Mouse (Mus musculus) cerebellum, adult 18-20 months (tissue): ENCODE results near the gene Ppfia2.
A peak's percentile ranks its signal among the peaks of the same experiment; 100 is the strongest.

Experiments
- DNase-seq, 2 experiments: peaks; one replicate each; pipeline ENCODE4 v3.0.0; 2021

Ppfia2 gene

GRCm38 (mm10) chr10:106469855-106470532 lies at the start of gene Ppfia2:
Gene Ppfia2, plus strand, starts transcription at chr10:106470339.
- DNase-seq: peak; percentile 82

- DNase-seq: peak; percentile 83 to 91
Observed at GRCm38 (mm10) chr10:106468956-106469721, 1.0 kb upstream of the Ppfia2 start.

GRCm38 (mm10) chr10:106470533-106471205 lies 530 bp downstream of the Ppfia2 start:
- DNase-seq: peak; percentile 22 to 37

- peak; percentile 53 to 58 for DNase-seq
Observed at GRCm38 (mm10) chr10:106509281-106510165, 39.4 kb downstream of the Ppfia2 start.

GRCm38 (mm10) chr10:106566036-106566435 lies 95.9 kb downstream of the Ppfia2 start:
- no peak for DNase-seq

- DNase-seq: no peak
Observed at GRCm38 (mm10) chr10:106585026-106585425, 114.9 kb downstream of the Ppfia2 start.

- DNase-seq: peak; percentile 43 to 66
Observed at GRCm38 (mm10) chr10:106585476-106586080, 115.4 kb downstream of the Ppfia2 start.

- DNase-seq: no peak
Observed at GRCm38 (mm10) chr10:106587817-106588216, 117.7 kb downstream of the Ppfia2 start.

GRCm38 (mm10) chr10:106590944-106591343 lies 120.8 kb downstream of the Ppfia2 start:
- no peak for DNase-seq

GRCm38 (mm10) chr10:106596976-106597375 lies 126.8 kb downstream of the Ppfia2 start:
- no peak for DNase-seq

GRCm38 (mm10) chr10:106603319-106603898 lies 133.3 kb downstream of the Ppfia2 start:
- no peak for DNase-seq

GRCm38 (mm10) chr10:106609177-106609981 lies 139.2 kb downstream of the Ppfia2 start:
- no peak for DNase-seq

GRCm38 (mm10) chr10:106610222-106610621 lies 140.1 kb downstream of the Ppfia2 start:
- no peak for DNase-seq

GRCm38 (mm10) chr10:106618194-106618593 lies 148.1 kb downstream of the Ppfia2 start:
- no peak for DNase-seq

- DNase-seq: no peak
Observed at GRCm38 (mm10) chr10:106620952-106621351, 150.8 kb downstream of the Ppfia2 start.

- no peak for DNase-seq
Observed at GRCm38 (mm10) chr10:106623342-106623741, 153.2 kb downstream of the Ppfia2 start.

- peak; percentile 74 to 79 for DNase-seq
Observed at GRCm38 (mm10) chr10:106632171-106632935, 162.2 kb downstream of the Ppfia2 start.

GRCm38 (mm10) chr10:106633898-106634297 lies 163.8 kb downstream of the Ppfia2 start:
- DNase-seq: peak; percentile 58 to 61

- peak; percentile 18 to 30 for DNase-seq
Observed at GRCm38 (mm10) chr10:106652276-106652675, 182.1 kb downstream of the Ppfia2 start.

GRCm38 (mm10) chr10:106665221-106665620 lies 195.1 kb downstream of the Ppfia2 start:
- DNase-seq: no peak
